Mouse (Mus musculus): ENCODE data around the gene Tmcc3.

DNA sequence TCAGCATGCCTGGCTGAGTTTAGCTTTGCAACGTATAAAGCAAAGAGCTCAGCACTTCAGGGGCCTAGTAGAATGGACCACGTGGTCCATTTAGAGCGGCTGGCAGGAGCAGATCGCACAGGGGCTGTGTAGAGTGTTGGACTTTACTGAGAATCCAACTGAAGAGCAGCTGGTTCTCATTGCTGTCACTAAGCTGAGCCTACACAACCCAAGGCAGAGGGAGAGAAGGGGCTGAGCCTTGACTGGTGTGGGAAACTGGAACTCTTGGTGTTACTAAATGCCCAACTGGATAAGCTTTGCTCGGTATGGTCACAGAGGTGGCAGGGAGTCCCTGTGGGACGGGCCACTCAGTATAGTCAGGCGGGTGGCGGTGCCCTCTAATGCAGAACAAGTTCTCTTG, 89.1 kb downstream of the Tmcc3 start:
- TF ChIP-seq ZNF384 (IDR thresholded peaks at IDR 0.05; ENCODE audit: low read depth, low read length) (no peak), MAFK (IDR thresholded peaks at IDR 0.05; ENCODE audit: insufficient read depth, low read depth, low read length) (no peak), CHD2 (IDR thresholded peaks at IDR 0.05; ENCODE audit: low read depth, low read length) (no peak), HCFC1 (IDR thresholded peaks at IDR 0.05; ENCODE audit: borderline replicate concordance, insufficient read depth, low read length) (no peak), ZC3H11A (IDR thresholded peaks at IDR 0.05; ENCODE audit: borderline replicate concordance, low read depth, low read length) (no peak)
